Mouse (Mus musculus) stomach, postnatal 0 days (tissue): ENCODE measurements around the gene Zbp1. TPM values are rescaled to one million over a fixed set of nuclear protein-coding genes. Genes with fewer than 3 reads are reported as not detected.

ENCODE experiments used
- ATAC-seq: fragments of 200-750 bp; cut with Nextera tagmentation; 2 replicates; pipeline ENCODE4 v1.8.0; 2017; ENCODE audit not compliant: low FRiP score, low TSS enrichment
- DNase-seq: peaks from one replicate; pipeline ENCODE4 v3.0.0-alpha.2; 2016; ENCODE audit warnings: low spot score
- H3K27ac ChIP-seq: fragments of 300-500 bp; sonication (generic); replicated peaks from 2 replicates; pipeline ENCODE4 v1.5.1; 2014; ENCODE audit warnings: mild to moderate bottlenecking, control low read depth
- H3K27me3 ChIP-seq: fragments of 300-500 bp; sonication (generic); 2 replicates; pipeline ENCODE4 v1.6.1; 2014; ENCODE audit warnings: low read length; ENCODE audit not compliant: control insufficient read depth, insufficient read depth
- H3K36me3 ChIP-seq: fragments of 300-500 bp; sonication (generic); 2 replicates; pipeline ENCODE4 v1.6.1; 2014; ENCODE audit warnings: low read length, mixed read lengths; ENCODE audit not compliant: control insufficient read depth, insufficient read depth
- H3K4me1 ChIP-seq: fragments of 300-500 bp; sonication (generic); replicated peaks from 2 replicates; pipeline ENCODE4 v1.6.1; 2014; ENCODE audit warnings: antibody characterized with exemption; ENCODE audit not compliant: control insufficient read depth, insufficient read depth
- H3K4me2 ChIP-seq: fragments of 300-500 bp; sonication (generic); replicated peaks from 2 replicates; pipeline ENCODE4 v1.6.1; 2014; ENCODE audit warnings: low read depth, mild to moderate bottlenecking, control low read depth, moderate library complexity
- H3K4me3 ChIP-seq: fragments of 300-500 bp; sonication (generic); 2 replicates; pipeline ENCODE4 v1.5.1; 2014; ENCODE audit warnings: low read depth, low read length, control low read depth
- H3K9ac ChIP-seq: fragments of 300-500 bp; sonication (generic); 2 replicates; pipeline ENCODE4 v1.6.1; 2014; ENCODE audit warnings: mild to moderate bottlenecking, low read length, control low read depth, mixed read lengths
- H3K9me3 ChIP-seq: fragments of 300-500 bp; sonication (generic); 2 replicates; pipeline ENCODE4 v1.6.1; 2016; ENCODE audit warnings: low read length; ENCODE audit not compliant: control insufficient read depth
- CTCF ChIP-seq: IDR thresholded peaks from 2 replicates; pipeline ENCODE4 v1.5.1; 2016; ENCODE audit warnings: antibody characterized with exemption, low read depth, mild to moderate bottlenecking, moderate library complexity
- EP300 ChIP-seq: optimal IDR thresholded peaks from 2 replicates; pipeline ENCODE3; 2016; ENCODE audit warnings: antibody characterized with exemption
- WGBS: fragments of 180-500 bp; shearing (Covaris S2); extraction: QIAGEN DNeasy Blood & Tissue Kit; methylation state at CpG from one replicate; pipeline ENCODE4 v1.1.7; 2014; 5-methylcytosine and 5-hydroxymethylcytosine counted together
- polyA plus RNA-seq: library from polyadenylated mRNA; unstranded; fragments of >200 nt; fragmentation: Nextera tagmentation; extraction: Ambion mirVana; gene quantifications from 2 replicates; pipeline ENCODE4 v1.2.1, GENCODE M21; 2015

Zbp1 gene
- polyA plus RNA-seq, 1 experiment from 2014 or later: 5.0 TPM

DNA sequence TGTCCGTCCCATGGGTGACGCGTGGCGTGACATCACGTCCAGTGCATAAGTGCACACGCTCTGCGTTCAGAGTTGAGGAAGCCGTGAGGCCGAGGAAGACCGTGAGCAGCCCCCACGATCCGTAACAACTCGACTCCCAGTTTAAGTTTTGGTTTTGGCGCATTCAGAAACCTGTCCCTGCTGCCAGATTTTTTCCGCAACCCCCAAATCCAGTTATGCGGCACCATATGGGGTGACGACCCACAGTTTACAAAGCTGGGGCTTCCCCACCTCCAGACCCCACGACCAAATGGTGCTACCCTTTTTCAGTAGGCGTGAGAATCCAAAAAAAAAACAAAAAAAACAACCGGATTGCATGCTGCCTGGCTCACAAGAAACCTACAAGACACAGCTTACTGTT, 26.5 kb upstream of the Zbp1 start:
- WGBS: 82% methylated on average over 20 of the region's 20 CpGs
- H3K9me3 ChIP-seq: no peaks in the 10 kb centered on the region
- H3K36me3 ChIP-seq: no peaks in the 10 kb centered on the region; the same call in 1 of the 2 replicates
- no peak overlapping the region for H3K4me2 ChIP-seq
- H3K27me3 ChIP-seq: no peaks in the 10 kb centered on the region
- TF ChIP-seq EP300: no peak
- TF ChIP-seq CTCF: no peak
- no peaks in the 10 kb centered on the region; the same call in 1 of the 2 replicates for H3K4me1 ChIP-seq
- H3K9ac ChIP-seq: no peak overlapping the region
- H3K27ac ChIP-seq: no peak overlapping the region
- ATAC-seq: no peak
- DNase-seq: no peak
- H3K4me3 ChIP-seq: no peak overlapping the region

DNA sequence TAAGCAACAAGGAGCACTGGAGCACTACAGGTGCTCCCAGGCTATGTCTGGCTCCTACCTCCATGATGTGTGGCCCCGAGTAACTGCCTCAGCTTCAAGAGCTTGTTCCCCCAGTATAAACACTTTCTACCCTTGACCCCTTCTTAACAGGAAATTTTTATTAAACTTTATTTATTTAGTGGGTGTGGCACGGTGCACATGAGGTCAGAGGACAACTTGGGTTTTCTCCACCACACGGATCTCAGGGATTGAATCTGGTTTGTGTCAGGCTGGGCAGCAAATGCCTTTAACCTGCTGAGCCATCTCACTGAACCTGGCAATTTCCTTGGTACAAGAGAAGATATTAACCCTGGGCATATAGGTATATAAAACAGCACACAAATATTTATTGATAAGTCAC, 25.4 kb upstream of the Zbp1 start:
- no peaks in the 10 kb centered on the region for H3K9me3 ChIP-seq
- no peak for DNase-seq
- 20% methylated on average over 3 of the region's 3 CpGs for WGBS
- no peak overlapping the region for H3K27ac ChIP-seq
- H3K4me1 ChIP-seq: no peaks in the 10 kb centered on the region; the same call in 1 of the 2 replicates
- no peak overlapping the region for H3K9ac ChIP-seq
- no peak for TF ChIP-seq EP300
- no peak for TF ChIP-seq CTCF
- ATAC-seq: peak; percentile 19; the same call in 1 of the 2 replicates
- no peak overlapping the region for H3K4me3 ChIP-seq
- H3K36me3 ChIP-seq: no peaks in the 10 kb centered on the region; the same call in 1 of the 2 replicates
- no peak overlapping the region for H3K4me2 ChIP-seq
- H3K27me3 ChIP-seq: no peaks in the 10 kb centered on the region

DNA sequence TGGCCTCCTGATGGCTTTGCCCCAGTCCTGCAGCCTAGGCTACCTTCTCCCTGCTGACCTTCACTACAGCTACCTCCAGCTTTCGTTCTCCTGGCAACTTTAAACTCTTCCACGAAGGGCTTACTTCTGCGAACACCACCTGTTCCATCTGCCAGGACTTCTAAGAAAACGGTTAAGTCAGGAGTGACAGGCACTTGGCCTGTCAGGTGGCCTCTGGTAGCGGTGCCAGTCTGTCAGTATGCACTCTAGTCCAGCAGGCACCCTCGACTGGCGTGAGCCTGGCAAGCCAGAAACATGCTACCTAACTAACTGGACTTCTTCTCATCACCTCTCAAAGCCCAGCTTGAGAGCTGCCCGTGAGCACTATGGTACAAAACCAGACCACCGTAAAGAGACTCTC, 24.9 kb upstream of the Zbp1 start:
- H3K4me2 ChIP-seq: no peak overlapping the region
- no peaks in the 10 kb centered on the region; the same call in 1 of the 2 replicates for H3K36me3 ChIP-seq
- H3K27me3 ChIP-seq: no peaks in the 10 kb centered on the region
- no peak for ATAC-seq
- H3K4me3 ChIP-seq: no peak overlapping the region
- no peak for TF ChIP-seq EP300
- no peak for TF ChIP-seq CTCF
- 59% methylated on average over 9 of the region's 9 CpGs for WGBS
- no peak for DNase-seq
- H3K27ac ChIP-seq: no peak overlapping the region
- no peaks in the 10 kb centered on the region; the same call in 1 of the 2 replicates for H3K4me1 ChIP-seq
- H3K9me3 ChIP-seq: no peaks in the 10 kb centered on the region
- H3K9ac ChIP-seq: no peak overlapping the region

DNA sequence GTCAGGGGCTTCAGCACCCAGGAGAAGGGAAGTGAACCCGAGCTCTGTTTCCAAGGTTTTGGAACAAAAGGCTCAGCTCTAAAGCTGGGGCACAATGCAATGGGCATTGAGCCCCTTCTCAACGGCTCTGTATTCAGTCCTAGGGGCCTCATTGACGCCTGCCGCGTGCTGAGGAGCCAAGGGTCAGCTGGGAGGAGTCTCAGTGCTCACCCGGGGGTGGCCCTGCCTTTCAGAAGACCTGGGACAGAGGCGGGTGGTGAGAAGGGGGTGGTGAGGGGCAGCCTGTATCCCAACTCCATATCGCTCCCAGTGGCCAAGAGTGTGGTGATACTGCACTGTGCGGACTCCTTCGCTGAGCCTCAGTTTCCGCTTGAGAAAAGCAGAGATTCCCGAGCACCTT, 24.2 kb upstream of the Zbp1 start:
- Histone ChIP-seq H3K27ac (no peak overlapping the region), H3K4me3 (no peak overlapping the region), H3K9me3 (no peaks in the 10 kb centered on the region), H3K4me1 (no peaks in the 10 kb centered on the region; the same call in 1 of the 2 replicates), H3K4me2 (no peak overlapping the region), H3K9ac (no peak overlapping the region), H3K27me3 (no peaks in the 10 kb centered on the region), H3K36me3 (no peaks in the 10 kb centered on the region; the same call in 1 of the 2 replicates)
- WGBS: 46% methylated on average over 12 of the region's 12 CpGs
- no peak for DNase-seq
- ATAC-seq: no peak
- TF ChIP-seq CTCF (no peak), EP300 (no peak)

DNA sequence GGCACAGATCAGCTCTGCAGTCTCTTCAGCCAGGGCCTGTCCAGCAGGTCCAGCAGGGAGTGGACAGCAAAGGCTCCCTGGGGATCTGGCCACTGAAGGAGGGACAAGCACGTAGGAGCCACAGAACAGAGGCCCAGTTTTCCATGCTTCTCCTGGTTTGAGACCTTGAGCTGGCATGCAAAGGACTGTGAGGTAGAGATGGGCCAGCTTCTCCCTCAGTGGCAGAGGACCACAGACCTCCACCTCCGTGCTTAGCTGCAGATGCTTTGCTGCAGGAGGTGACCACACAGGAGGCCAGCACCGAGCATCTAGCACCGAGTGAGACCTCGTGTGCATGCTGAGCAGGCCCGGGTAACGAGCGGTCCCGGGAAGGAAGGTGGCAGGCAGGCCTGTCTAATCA, 22.0 kb upstream of the Zbp1 start:
- TF ChIP-seq EP300 (no peak), CTCF (no peak)
- H3K9ac ChIP-seq: 0 out of 2 replicates have a peak overlapping the region, but pooled peaks have one; percentile 8
- H3K4me3 ChIP-seq: no peak overlapping the region
- WGBS: 66% methylated on average over 9 of the region's 9 CpGs
- H3K27me3 ChIP-seq: no peaks in the 10 kb centered on the region
- DNase-seq (no peak), ATAC-seq (no peak)
- H3K4me1 ChIP-seq: peaks cover 6% of the 10 kb centered on the region; the same call in 1 of the 2 replicates
- no peak overlapping the region for H3K4me2 ChIP-seq
- H3K36me3 ChIP-seq: no peaks in the 10 kb centered on the region; the same call in 1 of the 2 replicates
- no peaks in the 10 kb centered on the region for H3K9me3 ChIP-seq
- H3K27ac ChIP-seq: no peak overlapping the region

- ATAC-seq (no peak), DNase-seq (no peak)
- Histone ChIP-seq H3K4me3 (no peak overlapping the region), H3K27ac (no peak overlapping the region), H3K9me3 (no peaks in the 10 kb centered on the region), H3K9ac (no peak overlapping the region), H3K27me3 (no peaks in the 10 kb centered on the region), H3K36me3 (no peaks in the 10 kb centered on the region; the same call in 1 of the 2 replicates), H3K4me2 (no peak overlapping the region), H3K4me1 (peaks cover 6% of the 10 kb centered on the region; the same call in 1 of the 2 replicates)
- WGBS: 35% methylated on average over 14 of the region's 14 CpGs
- TF ChIP-seq CTCF (no peak), EP300 (no peak)
Observed at GRCm38 (mm10) chr2:173238522-173238921, 19.8 kb upstream of the Zbp1 start.
